Mouse (Mus musculus): ENCODE measurements around the gene 1700037H04Rik.

DNA sequence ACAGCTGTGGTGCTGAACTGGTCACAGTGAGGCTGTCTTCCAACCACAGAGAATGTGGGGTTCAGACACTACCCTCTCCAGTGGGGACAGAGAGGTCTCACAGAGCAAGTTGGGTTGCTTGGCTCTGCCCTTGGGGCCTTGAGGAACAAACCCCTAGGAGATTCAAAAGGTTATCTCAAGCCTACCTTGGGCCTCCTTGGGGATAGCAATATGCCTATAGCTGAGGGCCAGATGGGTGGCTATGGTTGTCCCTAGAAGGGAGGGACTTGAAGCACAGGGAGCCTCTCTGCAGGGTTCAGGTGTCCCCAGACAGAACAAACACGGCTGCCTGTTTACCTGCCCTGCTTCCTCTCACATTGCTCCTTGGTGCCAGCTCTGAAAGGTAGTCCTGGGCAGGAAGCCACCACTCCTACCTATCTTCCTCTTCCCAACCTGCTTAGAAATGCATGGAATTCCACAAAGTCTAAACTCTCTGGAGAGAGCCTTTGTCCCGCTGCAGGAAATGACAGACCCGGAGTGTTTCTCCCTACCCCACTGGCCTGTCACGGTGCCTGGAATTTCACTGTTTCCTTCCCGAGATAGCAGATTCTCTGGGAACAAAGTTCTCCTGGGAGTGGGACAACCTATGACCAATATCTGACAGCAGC is 19.9 kb downstream of the 1700037H04Rik start:
- TF ChIP-seq POLR2A (IDR thresholded peaks at IDR 0.05; ENCODE audit: insufficient read depth, low read depth, low read length) (no peak), CTCF (IDR thresholded peaks at IDR 0.05; ENCODE audit: insufficient read depth, low read depth, low read length) (no peak)
